Mouse (Mus musculus) neutrophil, adult 5-6 weeks (primary cell): Measurements from ENCODE around the gene Cd22. TPM values are rescaled to one million over a fixed set of nuclear protein-coding genes. Genes with fewer than 3 reads are reported as not detected.
A peak's percentile ranks its signal among the peaks of the same experiment; 100 is the strongest.
"Not testable (repeated sequence)": the region's sequence is repeated elsewhere in the genome, so short reads cannot be mapped to it uniquely, and the experiment has no call there.

ENCODE experiments used
- ATAC-seq: fragments of 151-379, 151-347 bp; 2 replicates; pipeline ENCODE4 v1.8.0; 2017; ENCODE audit warnings: mild to moderate bottlenecking, moderate TSS enrichment; ENCODE audit not compliant: insufficient number of reproducible peaks, poor library complexity, low FRiP score, severe bottlenecking; ENCODE audit errors: extremely low read depth
- total RNA-seq: library from RNA; stranded (forward); fragments of 200-1000 nt; gene quantifications from 2 replicates; pipeline ENCODE4 v1.2.3, GENCODE M21; 2017

Gene Cd22
- total RNA-seq, 1 experiment from 2014 or later: 656 TPM

GRCm38 (mm10) chr7:30878950-30879349, 1.2 kb downstream of the Cd22 start:
- ATAC-seq: peak; percentile 76

- ATAC-seq: peak; percentile 67
Measured at GRCm38 (mm10) chr7:30873083-30873482, 7.1 kb downstream of the Cd22 start.

GRCm38 (mm10) chr7:30863386-30863785, 16.8 kb downstream of the Cd22 start:
- ATAC-seq: no peak

GRCm38 (mm10) chr7:30861464-30861863, 18.7 kb downstream of the Cd22 start, which contains the start of gene Ffar1:
Ffar1 (minus strand) TSS chr7:30861564.
- no peak for ATAC-seq

GRCm38 (mm10) chr7:30859635-30860402, 20.3 kb downstream of the Cd22 start:
- ATAC-seq: peak; percentile 59

- peak; percentile 65 for ATAC-seq
Measured at GRCm38 (mm10) chr7:30859290-30859634, 20.9 kb downstream of the Cd22 start.

GRCm38 (mm10) chr7:30857746-30858145, 22.4 kb downstream of the Cd22 start:
- no peak for ATAC-seq

- ATAC-seq: no peak
Measured at GRCm38 (mm10) chr7:30856078-30856477, 24.1 kb downstream of the Cd22 start, which contains the start of gene Ffar3. Ffar3 (minus strand) TSS chr7:30856178.

- no peak for ATAC-seq
Measured at GRCm38 (mm10) chr7:30851421-30851820, 28.7 kb downstream of the Cd22 start.

- ATAC-seq: no peak
Measured at GRCm38 (mm10) chr7:30847934-30848333, 32.2 kb downstream of the Cd22 start.

- ATAC-seq: no peak
Measured at GRCm38 (mm10) chr7:30847386-30847785, 32.8 kb downstream of the Cd22 start.

- ATAC-seq: no peak
Measured at GRCm38 (mm10) chr7:30846505-30847053, 33.6 kb downstream of the Cd22 start.

- ATAC-seq: no peak
Measured at GRCm38 (mm10) chr7:30844676-30845297, 35.4 kb downstream of the Cd22 start.

GRCm38 (mm10) chr7:30842092-30842491, 38.0 kb downstream of the Cd22 start:
- peak; percentile 85 for ATAC-seq

GRCm38 (mm10) chr7:30841379-30841778, 38.8 kb downstream of the Cd22 start:
- ATAC-seq: no peak

GRCm38 (mm10) chr7:30840306-30840705, 39.8 kb downstream of the Cd22 start:
- ATAC-seq: no peak

GRCm38 (mm10) chr7:30837277-30837676, 42.9 kb downstream of the Cd22 start:
- no peak for ATAC-seq

GRCm38 (mm10) chr7:30832684-30833083, 47.5 kb downstream of the Cd22 start:
- ATAC-seq: not testable (repeated sequence)

GRCm38 (mm10) chr7:30832261-30832660, 47.9 kb downstream of the Cd22 start:
- peak; percentile 48; the same call in 1 of the 2 replicates for ATAC-seq

- no peak for ATAC-seq
Measured at GRCm38 (mm10) chr7:30829428-30829827, 50.7 kb downstream of the Cd22 start.
